Mouse (Mus musculus): ENCODE results near the gene I0C0044D17Rik. TPM values are rescaled to one million over a fixed set of nuclear protein-coding genes. Genes with fewer than 3 reads are reported as not detected.

The I0C0044D17Rik gene
- total RNA-seq, 2 experiments from 2014 or later, result not detected

DNA sequence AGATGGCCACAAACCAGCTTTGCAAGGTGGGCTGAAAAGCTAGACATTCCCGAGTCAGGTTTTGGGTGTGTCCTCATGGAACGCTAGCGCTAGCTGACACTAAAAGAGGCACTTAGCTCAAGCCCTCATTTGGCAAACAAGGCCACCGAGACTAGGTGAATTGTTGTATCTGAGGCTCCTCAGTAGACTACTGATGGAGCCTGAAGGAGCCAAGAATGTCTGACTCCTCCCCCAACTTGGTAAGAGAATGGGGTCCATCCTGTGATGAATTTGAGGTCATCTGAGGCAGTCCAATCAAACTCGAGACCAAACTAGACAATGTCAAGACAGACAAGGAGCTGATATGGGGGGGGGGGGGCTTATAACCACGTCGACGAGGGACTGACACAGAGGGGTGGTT is 37.8 kb downstream of the I0C0044D17Rik start:
- no peak for DNase-seq (ENCODE audit: extremely low spot score in 1 of 2, low spot score in 1 of 2)

DNA sequence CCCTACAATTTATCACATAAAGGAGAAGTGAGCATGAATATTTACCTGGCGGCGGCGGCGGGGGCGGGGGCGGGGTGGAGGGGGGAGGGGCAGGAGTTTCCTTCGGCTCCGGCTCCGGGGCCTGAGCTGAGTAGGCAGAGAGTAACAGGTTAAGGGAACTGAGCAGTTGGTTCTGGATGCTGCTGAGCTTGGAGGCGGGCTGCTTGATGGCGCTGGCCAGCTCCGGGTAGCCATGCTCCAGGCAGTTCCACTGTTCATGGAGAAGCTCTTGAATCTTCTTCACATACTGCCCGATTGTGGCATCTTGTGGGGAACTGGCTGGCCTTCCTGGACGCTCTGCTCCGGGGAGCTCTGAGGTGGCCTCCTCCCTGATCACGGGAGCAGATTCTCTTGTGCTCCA is 45.4 kb downstream of the I0C0044D17Rik start:
- no peak for DNase-seq (ENCODE audit: extremely low spot score in 1 of 2, low spot score in 1 of 2)

DNA sequence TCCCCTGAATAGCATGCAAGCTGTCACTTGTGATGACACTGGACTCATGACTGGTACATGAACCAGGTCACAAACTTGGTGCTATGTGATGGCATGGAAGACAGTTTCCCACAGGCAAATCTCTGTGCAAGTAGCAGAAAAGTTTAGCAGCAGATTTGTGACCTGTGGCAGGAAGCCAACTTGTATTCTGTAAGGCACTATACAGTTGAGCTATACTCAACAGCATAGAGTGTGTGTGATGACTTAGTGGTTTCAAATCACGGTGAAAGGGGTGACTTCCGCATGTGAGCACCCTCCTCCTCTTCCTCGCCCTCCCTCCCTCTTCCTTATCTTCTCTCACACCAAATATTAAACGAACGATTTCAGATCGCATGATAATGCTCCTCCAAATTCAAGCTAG is 46.2 kb downstream of the I0C0044D17Rik start:
- DNase-seq (ENCODE audit: extremely low spot score in 1 of 2, low spot score in 1 of 2), result no peak

DNA sequence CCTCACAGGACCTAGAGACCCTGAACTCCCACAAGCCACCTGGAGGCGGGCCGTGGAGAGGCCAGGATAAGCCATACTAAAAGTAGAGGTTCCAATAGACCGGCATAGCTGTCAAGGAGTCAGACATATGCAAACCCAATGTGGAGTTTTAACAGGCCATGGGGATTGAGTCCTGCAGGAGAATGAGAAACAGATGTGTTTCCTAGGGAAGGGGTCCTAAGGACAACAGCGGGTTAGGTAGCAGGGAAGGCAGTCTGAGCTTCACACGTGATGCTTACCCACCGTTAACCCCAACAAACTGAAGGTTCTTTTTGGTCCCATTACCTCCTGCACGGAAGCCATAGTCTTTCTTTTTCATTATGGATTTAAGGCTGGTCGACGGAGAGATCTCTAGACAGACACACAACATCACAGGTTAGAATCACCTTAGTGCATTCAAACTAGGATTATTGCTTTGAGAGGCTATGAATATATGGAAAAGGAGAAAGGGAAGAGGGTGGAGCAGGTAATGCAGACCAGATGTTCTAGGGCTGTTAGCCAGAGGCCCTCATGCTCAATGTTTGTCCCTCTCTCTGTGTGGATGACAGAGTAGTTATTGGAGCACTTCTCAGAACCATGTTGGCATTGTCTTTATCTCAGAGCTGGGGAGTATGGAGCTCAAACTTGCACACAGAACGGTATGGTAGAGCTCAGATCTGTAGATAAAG is 46.8 kb downstream of the I0C0044D17Rik start:
- no peak for DNase-seq (ENCODE audit: extremely low spot score in 1 of 2, low spot score in 1 of 2)

DNA sequence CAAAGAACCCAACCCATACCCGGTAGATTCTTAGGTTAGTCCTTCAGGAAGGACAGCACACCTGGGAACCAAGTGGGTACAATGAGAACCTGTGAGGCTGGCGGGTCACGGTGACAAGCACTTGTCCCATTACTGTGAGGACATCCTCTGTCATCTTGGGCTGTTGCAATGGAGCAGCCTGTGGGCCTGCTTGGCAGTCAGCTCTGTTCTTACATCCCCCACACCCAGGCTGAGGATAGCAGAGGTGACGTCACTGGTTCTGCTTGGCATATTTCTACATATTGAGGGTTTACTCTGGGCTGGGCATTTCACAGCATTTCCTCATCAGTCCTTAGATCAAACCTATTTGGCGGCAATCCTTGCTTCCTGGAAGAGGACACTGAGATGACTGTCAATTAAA is 49.9 kb downstream of the I0C0044D17Rik start:
- no peak for DNase-seq (ENCODE audit: extremely low spot score in 1 of 2, low spot score in 1 of 2)

Other genes with a start within 250 kb of the I0C0044D17Rik start
- gene L1td1, start 97.1 kb downstream of the I0C0044D17Rik start, total RNA-seq (2021), result not detected
- 1 to 10 TPM; 2.4 to 2.7 TPM for gene Kank4, start 6.3 kb downstream of the I0C0044D17Rik start, total RNA-seq (2021)
- 10 to 100 TPM; 26.8 to 27.2 TPM for gene Usp1, start 100.0 kb upstream of the I0C0044D17Rik start, total RNA-seq (2021)
- gene Angptl3, start 207.1 kb upstream of the I0C0044D17Rik start, total RNA-seq (2021), result under 1 TPM in 1 of 2 experiments, not detected in 1; 0.71 TPM